Mouse (Mus musculus): ENCODE results near the gene Pik3cd. TPM values are rescaled to one million over a fixed set of nuclear protein-coding genes. Genes with fewer than 3 reads are reported as not detected.

Gene Pik3cd
- polyA plus RNA-seq, 1 experiment from 2014 or later, result 4.8 TPM

DNA sequence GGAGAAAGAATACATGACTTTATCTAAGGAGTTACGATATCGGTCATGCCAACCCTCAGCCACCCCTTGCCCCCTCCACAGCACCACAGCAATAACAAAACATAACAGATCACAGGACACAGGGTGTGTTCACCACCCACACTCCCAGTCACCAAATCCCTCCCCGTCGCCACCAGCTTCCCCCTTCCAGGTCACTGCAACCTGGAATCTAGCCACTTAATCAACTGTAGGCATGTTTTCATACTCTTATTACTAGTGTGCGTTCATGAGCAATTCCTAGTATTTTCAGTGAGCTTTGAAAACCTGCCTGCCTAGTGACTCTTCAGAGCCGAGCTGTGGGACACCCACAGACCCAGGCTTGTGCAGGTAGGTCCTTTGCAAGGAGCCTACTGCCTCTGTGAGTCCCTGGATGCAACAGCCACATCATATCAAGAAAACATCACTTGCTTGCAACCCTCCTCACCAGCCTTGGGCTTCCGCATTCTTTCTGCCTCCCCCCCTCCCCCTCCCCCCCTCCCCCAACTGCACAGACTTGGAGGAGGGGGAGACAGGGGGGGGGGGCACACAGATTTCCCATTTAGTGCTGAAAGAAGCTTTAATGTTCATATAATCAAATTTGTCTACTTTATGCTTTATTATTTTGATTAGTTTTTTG, 38.4 kb downstream of the Pik3cd start:
- H3K27ac ChIP-seq (ENCODE audit: low read length), result no peak overlapping the region
- H3K9me3 ChIP-seq (ENCODE audit: control insufficient read depth, low read length), result no peaks in the 10 kb centered on the region
- H3K36me3 ChIP-seq (ENCODE audit: control insufficient read depth, insufficient read depth, low read length), result no peaks in the 10 kb centered on the region
- no peak for ATAC-seq
- no peaks in the 10 kb centered on the region for H3K4me1 ChIP-seq (ENCODE audit: control insufficient read depth, insufficient read depth, low read length)
- H3K4me3 ChIP-seq (ENCODE audit: low read length), result no peak overlapping the region
- WGBS, result 73% methylated on average over 7 of the region's 7 CpGs
- no peaks in the 10 kb centered on the region for H3K27me3 ChIP-seq (replicated peaks; ENCODE audit: control insufficient read depth, insufficient read depth, low read length)
- no peak overlapping the region for H3K9ac ChIP-seq (ENCODE audit: low read depth, low read length)
- no peak overlapping the region for H3K4me2 ChIP-seq (ENCODE audit: low read depth, low read length)

DNA sequence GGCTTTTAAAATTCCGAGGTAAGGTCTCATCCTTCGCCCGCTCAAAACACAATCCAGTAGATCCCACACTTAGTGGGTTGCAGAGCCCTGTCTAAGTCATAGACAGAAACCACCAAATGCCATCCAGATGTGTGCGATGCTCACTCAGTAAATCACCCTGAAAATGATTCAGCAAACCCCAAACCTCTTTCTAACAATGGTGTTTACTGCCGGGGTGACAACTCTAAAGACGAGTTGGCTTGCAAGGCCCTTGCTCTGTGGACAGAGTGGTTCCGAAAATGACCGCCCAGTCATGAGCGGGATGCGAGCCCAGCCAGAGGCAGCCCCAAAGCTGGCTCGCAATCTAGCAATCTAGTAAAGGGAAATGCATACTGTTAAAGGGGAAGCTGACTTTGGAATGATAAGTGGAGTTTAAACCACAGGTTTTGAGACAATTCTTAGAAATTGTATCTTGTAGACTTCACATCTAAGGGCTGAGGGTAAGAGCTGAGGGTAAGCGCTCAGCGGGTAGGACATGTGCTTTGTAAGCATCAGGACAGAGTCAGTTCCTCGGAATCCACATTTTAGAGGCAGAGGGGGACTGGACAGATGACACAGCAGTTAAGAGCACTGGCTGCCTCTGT, 40.3 kb downstream of the Pik3cd start:
- no peaks in the 10 kb centered on the region for H3K27me3 ChIP-seq (replicated peaks; ENCODE audit: control insufficient read depth, insufficient read depth, low read length)
- 88% methylated on average over 14 of the region's 14 CpGs for WGBS
- H3K4me1 ChIP-seq (ENCODE audit: control insufficient read depth, insufficient read depth, low read length), result no peaks in the 10 kb centered on the region
- no peak overlapping the region for H3K4me2 ChIP-seq (ENCODE audit: low read depth, low read length)
- H3K9me3 ChIP-seq (ENCODE audit: control insufficient read depth, low read length), result no peaks in the 10 kb centered on the region
- no peak overlapping the region for H3K27ac ChIP-seq (ENCODE audit: low read length)
- H3K4me3 ChIP-seq (ENCODE audit: low read length), result no peak overlapping the region
- H3K9ac ChIP-seq (ENCODE audit: low read depth, low read length), result no peak overlapping the region
- H3K36me3 ChIP-seq (ENCODE audit: control insufficient read depth, insufficient read depth, low read length), result no peaks in the 10 kb centered on the region
- no peak for ATAC-seq

- H3K27ac ChIP-seq (ENCODE audit: low read length), result no peak overlapping the region
- no peak overlapping the region for H3K4me3 ChIP-seq (ENCODE audit: low read length)
- H3K36me3 ChIP-seq (ENCODE audit: control insufficient read depth, insufficient read depth, low read length), result no peaks in the 10 kb centered on the region
- H3K9ac ChIP-seq (ENCODE audit: low read depth, low read length), result no peak overlapping the region
- no peaks in the 10 kb centered on the region for H3K9me3 ChIP-seq (ENCODE audit: control insufficient read depth, low read length)
- no peak for ATAC-seq
- no peaks in the 10 kb centered on the region for H3K4me1 ChIP-seq (ENCODE audit: control insufficient read depth, insufficient read depth, low read length)
- 84% methylated on average over 7 of the region's 7 CpGs for WGBS
- no peak overlapping the region for H3K4me2 ChIP-seq (ENCODE audit: low read depth, low read length)
- no peaks in the 10 kb centered on the region for H3K27me3 ChIP-seq (replicated peaks; ENCODE audit: control insufficient read depth, insufficient read depth, low read length)
Measured at GRCm38 (mm10) chr4:149660598-149660997, 41.8 kb downstream of the Pik3cd start.

DNA sequence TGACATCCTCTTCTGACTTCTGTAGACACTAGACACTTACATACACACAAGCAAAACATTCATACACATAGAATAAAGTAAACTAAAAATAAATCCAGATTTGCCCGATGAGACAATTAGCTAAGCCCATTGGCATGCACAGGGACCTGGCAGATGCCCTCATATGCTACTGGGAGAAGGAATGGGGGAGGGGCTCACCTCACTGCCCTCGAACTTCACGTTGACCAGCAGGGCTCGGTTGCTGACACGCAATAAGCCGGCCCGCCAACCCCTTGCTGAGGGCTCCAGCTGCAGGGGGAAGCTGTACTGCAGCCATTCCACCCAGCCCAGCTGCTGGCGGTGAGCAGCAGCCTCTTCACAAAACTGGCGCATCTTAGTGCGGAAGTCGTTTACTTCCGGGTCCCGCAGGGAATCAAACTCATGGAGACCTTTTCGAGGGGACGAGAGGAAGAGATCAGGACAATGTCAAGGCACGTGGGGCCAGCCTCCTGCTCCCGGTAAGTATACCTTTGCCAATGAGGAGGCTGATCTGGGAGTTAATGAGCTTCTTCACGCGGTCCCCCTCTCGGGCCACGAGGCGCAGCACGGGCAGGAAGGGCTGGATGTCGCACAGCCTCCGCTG, 42.8 kb downstream of the Pik3cd start:
- H3K36me3 ChIP-seq (ENCODE audit: control insufficient read depth, insufficient read depth, low read length), result no peaks in the 10 kb centered on the region
- H3K27me3 ChIP-seq (replicated peaks; ENCODE audit: control insufficient read depth, insufficient read depth, low read length), result no peaks in the 10 kb centered on the region
- WGBS, result 61% methylated on average over 25 of the region's 25 CpGs
- no peak overlapping the region for H3K4me2 ChIP-seq (ENCODE audit: low read depth, low read length)
- H3K27ac ChIP-seq (ENCODE audit: low read length), result no peak overlapping the region
- no peaks in the 10 kb centered on the region for H3K9me3 ChIP-seq (ENCODE audit: control insufficient read depth, low read length)
- no peaks in the 10 kb centered on the region for H3K4me1 ChIP-seq (ENCODE audit: control insufficient read depth, insufficient read depth, low read length)
- H3K4me3 ChIP-seq (ENCODE audit: low read length), result no peak overlapping the region
- no peak overlapping the region for H3K9ac ChIP-seq (ENCODE audit: low read depth, low read length)
- no peak for ATAC-seq

DNA sequence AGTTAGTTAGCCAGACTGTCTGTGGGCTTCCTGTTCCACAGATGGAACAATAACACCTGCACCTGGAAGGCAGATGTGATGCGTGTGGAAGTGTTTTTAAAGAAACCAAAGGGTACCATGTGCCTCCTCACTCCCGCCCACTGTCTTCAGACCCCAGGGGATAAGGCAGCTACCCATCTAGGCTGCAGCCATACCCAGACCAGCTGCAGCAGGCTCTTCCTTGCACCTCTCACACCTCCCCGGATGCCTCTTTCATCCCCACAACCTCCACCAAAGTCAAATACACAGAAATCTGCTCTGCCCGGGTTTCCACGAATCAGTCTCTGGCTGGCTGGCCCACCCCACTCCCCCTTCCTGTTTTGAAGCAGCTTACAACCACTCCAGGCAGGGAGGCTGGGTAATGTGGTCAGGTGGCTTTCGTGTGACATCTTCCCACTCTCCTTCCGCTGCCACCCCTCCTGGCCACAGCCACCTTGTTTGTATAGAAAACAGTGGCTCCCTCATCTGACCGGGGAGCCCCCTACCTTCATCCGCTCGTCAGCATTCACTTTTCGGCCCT, 44.4 kb downstream of the Pik3cd start:
- Histone ChIP-seq H3K36me3 (ENCODE audit: control insufficient read depth, insufficient read depth, low read length) (no peaks in the 10 kb centered on the region), H3K4me2 (ENCODE audit: low read depth, low read length) (no peak overlapping the region), H3K4me3 (ENCODE audit: low read length) (no peak overlapping the region), H3K27me3 (replicated peaks; ENCODE audit: control insufficient read depth, insufficient read depth, low read length) (no peaks in the 10 kb centered on the region), H3K27ac (ENCODE audit: low read length) (no peak overlapping the region), H3K9ac (ENCODE audit: low read depth, low read length) (no peak overlapping the region), H3K9me3 (ENCODE audit: control insufficient read depth, low read length) (no peaks in the 10 kb centered on the region), H3K4me1 (ENCODE audit: control insufficient read depth, insufficient read depth, low read length) (no peaks in the 10 kb centered on the region)
- WGBS, result 71% methylated on average over 11 of the region's 11 CpGs
- no peak for ATAC-seq

DNA sequence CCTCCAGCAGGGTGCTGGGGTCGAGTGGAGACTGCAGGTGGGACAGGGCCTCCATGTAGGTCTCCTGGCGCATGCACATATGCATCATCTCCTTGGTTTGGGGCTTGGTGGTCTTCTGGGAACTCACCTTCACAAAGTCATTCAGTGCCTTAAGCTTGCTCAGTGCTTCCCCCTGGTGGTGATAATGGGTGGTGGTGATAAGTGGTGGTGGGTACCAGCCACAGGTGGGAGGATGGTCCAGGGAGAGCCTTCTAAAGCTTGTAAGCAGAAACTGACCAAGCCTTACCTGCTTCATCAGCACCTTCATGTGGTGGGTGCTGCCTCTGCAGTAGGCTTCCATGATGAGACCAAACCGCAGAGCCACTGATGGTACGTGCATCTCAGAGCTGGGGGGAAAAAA, 48.1 kb downstream of the Pik3cd start:
- Histone ChIP-seq H3K4me1 (ENCODE audit: control insufficient read depth, insufficient read depth, low read length) (no peaks in the 10 kb centered on the region), H3K9ac (ENCODE audit: low read depth, low read length) (no peak overlapping the region), H3K27ac (ENCODE audit: low read length) (no peak overlapping the region), H3K9me3 (ENCODE audit: control insufficient read depth, low read length) (no peaks in the 10 kb centered on the region), H3K36me3 (ENCODE audit: control insufficient read depth, insufficient read depth, low read length) (no peaks in the 10 kb centered on the region), H3K4me2 (ENCODE audit: low read depth, low read length) (no peak overlapping the region), H3K27me3 (replicated peaks; ENCODE audit: control insufficient read depth, insufficient read depth, low read length) (no peaks in the 10 kb centered on the region), H3K4me3 (ENCODE audit: low read length) (no peak overlapping the region)
- no peak for ATAC-seq
- 92% methylated on average over 4 of the region's 4 CpGs for WGBS

GRCm38 (mm10) chr4:149650493-149651193, 51.7 kb downstream of the Pik3cd start:
- H3K9me3 ChIP-seq (ENCODE audit: control insufficient read depth, low read length), result no peaks in the 10 kb centered on the region
- 63% methylated on average over 24 of the region's 24 CpGs for WGBS
- H3K4me3 ChIP-seq (ENCODE audit: low read length), result no peak overlapping the region
- ATAC-seq, result no peak
- no peak overlapping the region for H3K4me2 ChIP-seq (ENCODE audit: low read depth, low read length)
- peaks cover 3% of the 10 kb centered on the region; the same call in 1 of the 2 replicates for H3K36me3 ChIP-seq (ENCODE audit: control insufficient read depth, insufficient read depth, low read length)
- no peaks in the 10 kb centered on the region for H3K27me3 ChIP-seq (replicated peaks; ENCODE audit: control insufficient read depth, insufficient read depth, low read length)
- H3K9ac ChIP-seq (ENCODE audit: low read depth, low read length), result no peak overlapping the region
- H3K4me1 ChIP-seq (ENCODE audit: control insufficient read depth, insufficient read depth, low read length), result no peaks in the 10 kb centered on the region
- H3K27ac ChIP-seq (ENCODE audit: low read length), result no peak overlapping the region

DNA sequence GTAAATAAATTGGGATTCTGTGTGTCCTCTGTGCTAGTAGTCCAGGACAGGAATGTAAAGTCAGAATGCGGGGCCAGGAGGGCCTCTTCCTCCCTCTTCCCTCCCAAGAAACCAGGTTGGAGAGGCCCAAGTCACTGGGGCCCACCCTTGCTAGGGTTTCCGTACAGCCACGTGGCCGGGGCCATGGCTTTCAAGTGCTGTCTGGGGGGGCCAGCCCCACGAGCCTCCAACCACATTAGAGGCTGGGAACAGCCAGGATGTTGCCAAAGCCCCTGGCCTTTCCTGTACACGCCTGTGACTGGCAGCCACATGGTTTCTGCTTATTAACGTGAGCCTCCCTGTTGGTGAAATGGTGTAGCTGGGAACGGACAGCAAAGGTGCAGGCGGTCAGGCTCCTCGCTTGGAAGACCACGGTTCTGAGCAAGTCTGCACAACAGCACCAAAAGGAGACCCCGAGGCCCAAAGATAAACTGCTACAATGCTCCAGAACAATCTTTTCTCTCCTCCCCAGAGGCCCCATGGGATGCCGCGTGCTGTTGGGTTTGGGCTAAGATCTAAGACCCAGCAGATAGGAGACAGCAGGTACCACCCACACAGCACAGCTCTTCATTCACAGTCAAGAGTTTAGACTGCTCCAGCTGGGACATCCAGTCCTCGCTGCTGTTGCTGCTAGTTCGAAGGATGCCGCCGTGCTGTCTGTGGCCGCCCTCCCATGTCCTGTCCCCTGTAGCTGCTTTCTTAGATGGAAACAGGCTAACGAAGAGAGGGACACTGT, 54.2 kb downstream of the Pik3cd start:
- Histone ChIP-seq H3K36me3 (ENCODE audit: control insufficient read depth, insufficient read depth, low read length) (peaks cover 7% of the 10 kb centered on the region; the same call in 1 of the 2 replicates), H3K4me3 (ENCODE audit: low read length) (no peak overlapping the region), H3K9me3 (ENCODE audit: control insufficient read depth, low read length) (no peaks in the 10 kb centered on the region), H3K27me3 (replicated peaks; ENCODE audit: control insufficient read depth, insufficient read depth, low read length) (no peaks in the 10 kb centered on the region), H3K27ac (ENCODE audit: low read length) (no peak overlapping the region), H3K9ac (ENCODE audit: low read depth, low read length) (no peak overlapping the region), H3K4me2 (ENCODE audit: low read depth, low read length) (no peak overlapping the region), H3K4me1 (ENCODE audit: control insufficient read depth, insufficient read depth, low read length) (no peaks in the 10 kb centered on the region)
- WGBS, result 83% methylated on average over 20 of the region's 20 CpGs
- no peak for ATAC-seq

All from intestine, embryonic 16.5 days (tissue).